Mouse (Mus musculus) mouse embryonic stem cell (cell line): ENCODE data around the gene Nprl2.
"Not testable (repeated sequence)": the region's sequence is repeated elsewhere in the genome, so short reads cannot be mapped to it uniquely, and the experiment has no call there.

ENCODE experiments used
- in situ Hi-C, 2 experiments: fragments of 300-500 bp; cut with MboI; formaldehyde crosslinking; loops; 1 replicate in 1 of 2; 3 replicates in 1 of 2; pipeline ENCODE4 v1.14.3; 2019 to 2020; ENCODE audit warnings: low sequenced_read_pairs in 2 of 2, low pct_unique_long_range_greater_than_20kb in 1 of 2, mixed read lengths in 1 of 2; ENCODE audit not compliant: unreplicated experiment in 1 of 2

Nprl2 gene

GRCm38 (mm10) chr9:107568331-107569261 lies 26.6 kb downstream of the Nprl2 start:
- in situ Hi-C loops, result no loop called here

- in situ Hi-C loops, result no loop called here
Observed at GRCm38 (mm10) chr9:107569270-107569669, 27.2 kb downstream of the Nprl2 start.

GRCm38 (mm10) chr9:107570016-107570415 lies 28.0 kb downstream of the Nprl2 start:
- in situ Hi-C loops, result no loop called here

GRCm38 (mm10) chr9:107570845-107571244 lies 28.8 kb downstream of the Nprl2 start:
- in situ Hi-C loops, result no loop called here

GRCm38 (mm10) chr9:107571534-107572326 lies 29.7 kb downstream of the Nprl2 start:
- in situ Hi-C loops, result no loop called here

GRCm38 (mm10) chr9:107572327-107572662 lies 30.3 kb downstream of the Nprl2 start:
- in situ Hi-C loops, result no loop called here

- in situ Hi-C loops, result not testable (repeated sequence)
Observed at GRCm38 (mm10) chr9:107573774-107574173, 31.7 kb downstream of the Nprl2 start.

- in situ Hi-C loops, result no loop called here
Observed at GRCm38 (mm10) chr9:107575579-107576356, 33.7 kb downstream of the Nprl2 start.

- in situ Hi-C loops, result no loop called here
Observed at GRCm38 (mm10) chr9:107576357-107577107, 34.5 kb downstream of the Nprl2 start, which contains the start of gene Hyal1. Hyal1 (plus strand) TSS chr9:107576927.

- in situ Hi-C loops, result no loop called here
Observed at GRCm38 (mm10) chr9:107577871-107578270, 35.8 kb downstream of the Nprl2 start.

GRCm38 (mm10) chr9:107578587-107578986 lies 36.6 kb downstream of the Nprl2 start, which contains the start of gene Naa80:
Naa80 (plus strand) TSS chr9:107578887.
- in situ Hi-C loops, result no loop called here

GRCm38 (mm10) chr9:107579023-107579900 lies 37.2 kb downstream of the Nprl2 start:
- in situ Hi-C loops, result no loop called here

GRCm38 (mm10) chr9:107580501-107581317 lies 38.7 kb downstream of the Nprl2 start, which contains the start of gene Hyal3:
Hyal3 (plus strand) TSS chr9:107580818.
- in situ Hi-C loops, result no loop called here

- in situ Hi-C loops, result no loop called here
Observed at GRCm38 (mm10) chr9:107581584-107581983, 39.6 kb downstream of the Nprl2 start.

- in situ Hi-C loops, result no loop called here
Observed at GRCm38 (mm10) chr9:107582509-107583062, 40.6 kb downstream of the Nprl2 start.

- in situ Hi-C loops, result no loop called here
Observed at GRCm38 (mm10) chr9:107583174-107583573, 41.1 kb downstream of the Nprl2 start.
